Mouse (Mus musculus) liver, embryonic 14.5 days (tissue): ENCODE data around the gene Mtfr2. TPM values are rescaled to one million over a fixed set of nuclear protein-coding genes. Genes with fewer than 3 reads are reported as not detected.

Experiments
- ATAC-seq: fragments of 200-750 bp; cut with Nextera tagmentation; 2 replicates; pipeline ENCODE4 v1.8.0; 2017; ENCODE audit warnings: moderate number of reproducible peaks, mild to moderate bottlenecking, moderate library complexity; ENCODE audit not compliant: insufficient read depth
- DNase-seq, 3 experiments: peaks; one replicate each; pipeline ENCODE4 v3.0.0-alpha.2; 2012 to 2013; ENCODE audit warnings: low read depth in 3 of 3, low spot score in 3 of 3
- H3K27ac ChIP-seq: fragments of 300-500 bp; sonication (generic); 2 replicates; pipeline ENCODE4 v1.5.1; 2014; ENCODE audit warnings: moderate library complexity, mild to moderate bottlenecking, control low read depth, inconsistent platforms
- H3K27me3 ChIP-seq: fragments of 300-500 bp; sonication (generic); 2 replicates; pipeline ENCODE4 v1.6.1; 2014; ENCODE audit warnings: mild to moderate bottlenecking, low read length, moderate library complexity; ENCODE audit not compliant: control insufficient read depth, insufficient read depth
- H3K36me3 ChIP-seq: fragments of 300-500 bp; sonication (generic); replicated peaks from 2 replicates; pipeline ENCODE4 v1.6.1; 2014; ENCODE audit warnings: low read depth; ENCODE audit not compliant: control insufficient read depth, insufficient read depth
- H3K4me1 ChIP-seq, 2 experiments: fragments of 200-500 bp in 1 of 2; fragments of 300-500 bp in 1 of 2; sonication (generic) in 1 of 2; replicated peaks; 2 replicates each; pipeline ENCODE4 v1.6.1; 2012 to 2014; ENCODE audit warnings: antibody characterized with exemption in 1 of 2, inconsistent platforms in 1 of 2, low read length in 1 of 2; ENCODE audit not compliant: control insufficient read depth in 2 of 2, insufficient read depth in 2 of 2
- H3K4me2 ChIP-seq: fragments of 300-500 bp; sonication (generic); 2 replicates; pipeline ENCODE4 v1.6.1; 2014; ENCODE audit warnings: low read depth, mild to moderate bottlenecking, control low read depth, moderate library complexity
- H3K4me3 ChIP-seq, 2 experiments: fragments of 200-500 bp in 1 of 2; fragments of 300-500 bp in 1 of 2; sonication (generic) in 1 of 2; 2 replicates each; pipeline ENCODE4 v1.5.1; 2012 to 2014; ENCODE audit warnings: low read depth in 2 of 2, low read length in 2 of 2, mild to moderate bottlenecking in 2 of 2, control low read depth in 1 of 2, inconsistent platforms in 1 of 2, moderate library complexity in 1 of 2; ENCODE audit not compliant: insufficient read depth in 1 of 2
- H3K9ac ChIP-seq: fragments of 300-500 bp; sonication (generic); replicated peaks from 2 replicates; pipeline ENCODE4 v1.6.1; 2014; ENCODE audit warnings: mild to moderate bottlenecking, control low read depth, moderate library complexity
- H3K9me3 ChIP-seq: fragments of 300-500 bp; sonication (generic); 2 replicates; pipeline ENCODE4 v1.6.1; 2016; ENCODE audit warnings: low read length, mixed read lengths; ENCODE audit not compliant: control insufficient read depth
- CTCF ChIP-seq: IDR thresholded peaks from 2 replicates; pipeline ENCODE4 v1.5.1; 2016; ENCODE audit warnings: antibody characterized with exemption, low read depth, control low read depth
- EP300 ChIP-seq: IDR thresholded peaks from 2 replicates; pipeline ENCODE4 v1.6.1; 2016; ENCODE audit warnings: antibody characterized with exemption, low read depth
- WGBS: fragments of 180-500 bp; shearing (Covaris S2); extraction: QIAGEN DNeasy Blood & Tissue Kit; methylation state at CpG from one replicate; pipeline ENCODE4 v1.1.7; 2014; ENCODE audit not compliant: insufficient replicate concordance; 5-methylcytosine and 5-hydroxymethylcytosine counted together
- polyA plus RNA-seq, 2 experiments: library from polyadenylated mRNA; depleted of rRNA in 1 of 2; stranded (reverse) in 1 of 2; unstranded in 1 of 2; fragments of >200 nt; fragmentation: Nextera tagmentation in 1 of 2; extraction: Ambion mirVana in 1 of 2; gene quantifications; 2 replicates each; pipeline versions ENCODE4 v1.2.1 to v1.2.3; 2012 to 2014

Gene Mtfr2
- polyA plus RNA-seq, 2 experiments: 1.8 to 13.3 TPM

GRCm38 (mm10) chr10:20317466-20317865, 30.1 kb upstream of the Mtfr2 start:
- Histone ChIP-seq H3K9ac (no peak overlapping the region), H3K27me3 (no peaks in the 10 kb centered on the region), H3K36me3 (peaks cover 35% of the 10 kb centered on the region), H3K9me3 (no peaks in the 10 kb centered on the region), H3K4me2 (no peak overlapping the region; the same call in 1 of the 2 replicates), H3K27ac (no peak overlapping the region), H3K4me3 (no peak overlapping the region), H3K4me1 (peaks cover 3 to 9% of the 10 kb centered on the region in 2 experiments; a peak in 3 of 4 replicates)
- no peak for TF ChIP-seq CTCF
- TF ChIP-seq EP300: no peak
- DNase-seq (no peak), ATAC-seq (no peak)
- WGBS: 39% methylated on average over 5 of the region's 5 CpGs

GRCm38 (mm10) chr10:20326226-20326625, 21.3 kb upstream of the Mtfr2 start:
- no peak for TF ChIP-seq EP300
- TF ChIP-seq CTCF: no peak
- no peak for DNase-seq

GRCm38 (mm10) chr10:20331262-20331661, 16.3 kb upstream of the Mtfr2 start:
- Histone ChIP-seq H3K36me3 (peaks cover 71% of the 10 kb centered on the region), H3K4me1 (no peaks in the 10 kb centered on the region), H3K4me2 (no peak overlapping the region), H3K27me3 (no peaks in the 10 kb centered on the region), H3K4me3 (no peak overlapping the region), H3K9ac (no peak overlapping the region), H3K9me3 (no peaks in the 10 kb centered on the region), H3K27ac (no peak overlapping the region)
- TF ChIP-seq CTCF: no peak
- ATAC-seq: no peak
- WGBS: 80% methylated on average over 2 of the region's 2 CpGs
- no peak for DNase-seq

More at GRCm38 (mm10) chr10:20326226-20326625, 21.3 kb upstream of the Mtfr2 start:
- H3K36me3 ChIP-seq: peaks cover 74% of the 10 kb centered on the region
- no peak overlapping the region for H3K9ac ChIP-seq
- H3K27me3 ChIP-seq: no peaks in the 10 kb centered on the region
- H3K4me1 ChIP-seq: no peaks in the 10 kb centered on the region
- H3K4me2 ChIP-seq: no peak overlapping the region
- no peaks in the 10 kb centered on the region for H3K9me3 ChIP-seq
- H3K27ac ChIP-seq: no peak overlapping the region
- no peak for ATAC-seq
- H3K4me3 ChIP-seq: no peak overlapping the region

GRCm38 (mm10) chr10:20337872-20338271, 9.7 kb upstream of the Mtfr2 start:
- Histone ChIP-seq H3K9me3 (no peaks in the 10 kb centered on the region), H3K4me1 (no peaks in the 10 kb centered on the region), H3K27ac (no peak overlapping the region), H3K9ac (no peak overlapping the region), H3K4me2 (no peak overlapping the region), H3K4me3 (no peak overlapping the region), H3K27me3 (no peaks in the 10 kb centered on the region), H3K36me3 (peaks cover 66% of the 10 kb centered on the region)
- WGBS: 81% methylated on average over 7 of the region's 7 CpGs
- ATAC-seq (no peak), DNase-seq (no peak)
- TF ChIP-seq EP300 (no peak), CTCF (no peak)

- DNase-seq: no peak
These were observed 1.8 kb upstream of the Mtfr2 start for GRCm38 (mm10) chr10:20345736-20346135.

More at GRCm38 (mm10) chr10:20345736-20346135, 1.8 kb upstream of the Mtfr2 start:
- Histone ChIP-seq H3K4me2 (no peak overlapping the region), H3K9ac (no peak overlapping the region), H3K27ac (no peak overlapping the region), H3K9me3 (no peaks in the 10 kb centered on the region), H3K36me3 (peaks cover 38% of the 10 kb centered on the region), H3K27me3 (no peaks in the 10 kb centered on the region), H3K4me1 (peaks cover 2 to 12% of the 10 kb centered on the region in 2 experiments; a peak in 3 of 4 replicates), H3K4me3 (no peak overlapping the region)
- ATAC-seq: no peak
- no peak for TF ChIP-seq CTCF
- no peak for TF ChIP-seq EP300
- WGBS: 63% methylated on average over 1 of the region's 1 CpGs
